Mouse (Mus musculus) T-helper 17 cell (primary cell): Measurements from ENCODE around the gene Gng10.

Experiments
- in situ Hi-C, 2 experiments: fragments of 300-600 bp; cut with MboI, MseI; formaldehyde crosslinking; loops; 1 replicate in 1 of 2; 2 replicates in 1 of 2; pipeline ENCODE4 v1.15.1; 2025; ENCODE audit warnings: high pct_unique_total_duplicates in 2 of 2

Gng10 gene

GRCm38 (mm10) chr4:59034918-59035785 is at the start of gene Gng10:
Gng10 (plus strand) TSS chr4:59035088.
- in situ Hi-C loops, result loop anchor here in 1 of 2 experiments (5.0 kb wide), 1 partner anchor 53 kb away; no protein-coding TSS in a partner anchor

- in situ Hi-C loops, result no loop called here
Measured at GRCm38 (mm10) chr4:58985157-58985648, 49.7 kb upstream of the Gng10 start.

- in situ Hi-C loops, result no loop called here
Measured at GRCm38 (mm10) chr4:58986540-58987190, 48.2 kb upstream of the Gng10 start, which contains the start of gene Ptgr1. Ptgr1 (minus strand) TSS chr4:58987119.

- in situ Hi-C loops, result no loop called here
Measured at GRCm38 (mm10) chr4:58989303-58989898, 45.5 kb upstream of the Gng10 start.

GRCm38 (mm10) chr4:58990609-58991434 is 44.1 kb upstream of the Gng10 start:
- in situ Hi-C loops, result no loop called here

- in situ Hi-C loops, result no loop called here
Measured at GRCm38 (mm10) chr4:58992195-58992594, 42.7 kb upstream of the Gng10 start.

GRCm38 (mm10) chr4:58994762-58995161 is 40.1 kb upstream of the Gng10 start, which contains the start of gene Dnajc25:
Dnajc25 (plus strand) TSS chr4:58995062.
- in situ Hi-C loops, result no loop called here

GRCm38 (mm10) chr4:58995251-58995693 is 39.6 kb upstream of the Gng10 start:
- in situ Hi-C loops, result no loop called here

GRCm38 (mm10) chr4:58997081-58997480 is 37.8 kb upstream of the Gng10 start:
- in situ Hi-C loops, result no loop called here

GRCm38 (mm10) chr4:58998688-58999087 is 36.2 kb upstream of the Gng10 start:
- in situ Hi-C loops, result no loop called here

GRCm38 (mm10) chr4:58999686-59000085 is 35.2 kb upstream of the Gng10 start:
- in situ Hi-C loops, result no loop called here

GRCm38 (mm10) chr4:59000614-59001013 is 34.3 kb upstream of the Gng10 start:
- in situ Hi-C loops, result no loop called here

- in situ Hi-C loops, result no loop called here
Measured at GRCm38 (mm10) chr4:59002948-59003805, 31.7 kb upstream of the Gng10 start, which contains the start of gene Gm20503. Gm20503 (plus strand) TSS chr4:59003210.

GRCm38 (mm10) chr4:59003806-59004200 is 31.1 kb upstream of the Gng10 start:
- in situ Hi-C loops, result no loop called here

GRCm38 (mm10) chr4:59006211-59006610 is 28.7 kb upstream of the Gng10 start:
- in situ Hi-C loops, result loop anchor here in 1 of 2 experiments (5.0 kb wide), 1 partner anchor 99 kb away; no protein-coding TSS in a partner anchor

GRCm38 (mm10) chr4:59007016-59007415 is 27.9 kb upstream of the Gng10 start:
- in situ Hi-C loops, result loop anchor here in 1 of 2 experiments (5.0 kb wide), 1 partner anchor 100 kb away; no protein-coding TSS in a partner anchor

- in situ Hi-C loops, result loop anchor here in 1 of 2 experiments (5.0 kb wide), 1 partner anchor 101 kb away; no protein-coding TSS in a partner anchor
Measured at GRCm38 (mm10) chr4:59007974-59008373, 26.9 kb upstream of the Gng10 start.

GRCm38 (mm10) chr4:59009186-59009585 is 25.7 kb upstream of the Gng10 start:
- in situ Hi-C loops, result loop anchor here in 1 of 2 experiments (5.0 kb wide), 1 partner anchor 102 kb away; no protein-coding TSS in a partner anchor

- in situ Hi-C loops, result loop anchor here in 1 of 2 experiments (5.0 kb wide), 1 partner anchor 102 kb away; no protein-coding TSS in a partner anchor
Measured at GRCm38 (mm10) chr4:59009696-59010095, 25.2 kb upstream of the Gng10 start.
